Mouse (Mus musculus) heart, postnatal 14 days (tissue): ENCODE results near the gene Zbtb7b. TPM values are rescaled to one million over a fixed set of nuclear protein-coding genes. Genes with fewer than 3 reads are reported as not detected.

Experiments used
- DNase-seq, 2 experiments: peaks; one replicate each; pipeline ENCODE4 v3.0.0; 2021 to 2022
- intact Hi-C: fragments of 180-260 bp; cut with DNase I; formaldehyde crosslinking; loops from one replicate; pipeline ENCODE4 v1.15.1; 2025
- total RNA-seq, 2 experiments: library from RNA; stranded (reverse); gene quantifications; 2 replicates each; pipeline ENCODE4 v1.2.3; 2021

Zbtb7b gene
- total RNA-seq, 2 experiments from 2014 or later, result 18.4 to 27.3 TPM

GRCm38 (mm10) chr3:89419571-89419970 is 25.0 kb upstream of the Zbtb7b start:
- intact Hi-C loops, result no loop called here
- DNase-seq, result peak; percentile 61 to 67

- peak; percentile 82 to 83 for DNase-seq
- intact Hi-C loops, result no loop called here
Observed at GRCm38 (mm10) chr3:89418861-89419250, 24.3 kb upstream of the Zbtb7b start.

GRCm38 (mm10) chr3:89418170-89418860 is 23.7 kb upstream of the Zbtb7b start, which contains the start of the genes Cks1b and Shc1:
TSS of gene Cks1b (minus strand) at chr3:89418383.
TSS of gene Shc1 (plus strand) at chr3:89418443.
- intact Hi-C loops, result no loop called here
- peak; percentile 90 to 92 for DNase-seq

- DNase-seq, result no peak
- intact Hi-C loops, result no loop called here
Observed at GRCm38 (mm10) chr3:89417840-89418169, 23.2 kb upstream of the Zbtb7b start.

- intact Hi-C loops, result no loop called here
- no peak for DNase-seq
Observed at GRCm38 (mm10) chr3:89417131-89417530, 22.6 kb upstream of the Zbtb7b start.

GRCm38 (mm10) chr3:89416158-89416557 is 21.6 kb upstream of the Zbtb7b start:
- DNase-seq, result no peak
- intact Hi-C loops, result no loop called here

- peak; percentile 97 to 99 for DNase-seq
- intact Hi-C loops, result loop anchor here (2.0 kb wide), 1 partner anchor 15 kb away; no protein-coding TSS in a partner anchor
Observed at GRCm38 (mm10) chr3:89411490-89412393, 17.2 kb upstream of the Zbtb7b start, which contains the start of gene Flad1. TSS of gene Flad1 (minus strand) at chr3:89411870.

GRCm38 (mm10) chr3:89410864-89411263 is 16.3 kb upstream of the Zbtb7b start:
- DNase-seq, result no peak
- intact Hi-C loops, result loop anchor here (2.0 kb wide), 1 partner anchor 14 kb away; no protein-coding TSS in a partner anchor

- no peak for DNase-seq
- intact Hi-C loops, result loop anchor here (2.0 kb wide), 1 partner anchor 13 kb away; no protein-coding TSS in a partner anchor
Observed at GRCm38 (mm10) chr3:89409701-89410100, 15.1 kb upstream of the Zbtb7b start.

GRCm38 (mm10) chr3:89408448-89408847 is 13.9 kb upstream of the Zbtb7b start:
- DNase-seq, result no peak
- intact Hi-C loops, result no loop called here

GRCm38 (mm10) chr3:89406887-89407286 is 12.3 kb upstream of the Zbtb7b start:
- no peak for DNase-seq
- intact Hi-C loops, result no loop called here

- no peak for DNase-seq
- intact Hi-C loops, result no loop called here
Observed at GRCm38 (mm10) chr3:89402693-89403092, 8.1 kb upstream of the Zbtb7b start, which contains the start of gene Lenep. TSS of gene Lenep (minus strand) at chr3:89402793.

GRCm38 (mm10) chr3:89401329-89401728 is 6.8 kb upstream of the Zbtb7b start:
- intact Hi-C loops, result no loop called here
- DNase-seq, result no peak

- intact Hi-C loops, result loop anchor here (2.0 to 5.0 kb wide), 3 partner anchors 14 to 91 kb away; partner anchors contain the start of gene Flad1
Observed at GRCm38 (mm10) chr3:89396654-89397005, 2.1 kb upstream of the Zbtb7b start.

GRCm38 (mm10) chr3:89395806-89396653 is 1.5 kb upstream of the Zbtb7b start:
- DNase-seq, result peak; percentile 70 to 79
- intact Hi-C loops, result loop anchor here (2.0 to 5.0 kb wide), 3 partner anchors 15 to 91 kb away; partner anchors contain the start of gene Flad1

More at GRCm38 (mm10) chr3:89396654-89397005, 2.1 kb upstream of the Zbtb7b start:
- DNase-seq, result no peak

GRCm38 (mm10) chr3:89395419-89395805 is 836 bp upstream of the Zbtb7b start:
- DNase-seq, result no peak
- intact Hi-C loops, result loop anchor here (5.0 kb wide), 1 partner anchor 92 kb away; no protein-coding TSS in a partner anchor

GRCm38 (mm10) chr3:89394894-89395256 is 299 bp upstream of the Zbtb7b start:
- intact Hi-C loops, result loop anchor here (5.0 kb wide), 1 partner anchor 92 kb away; no protein-coding TSS in a partner anchor
- peak; percentile 80 to 83 for DNase-seq

GRCm38 (mm10) chr3:89393605-89394004 is 971 bp downstream of the Zbtb7b start:
- intact Hi-C loops, result no loop called here

GRCm38 (mm10) chr3:89392871-89393311 is 1.7 kb downstream of the Zbtb7b start:
- peak; percentile 36 to 41 for DNase-seq
- intact Hi-C loops, result no loop called here

More at GRCm38 (mm10) chr3:89393605-89394004, 971 bp downstream of the Zbtb7b start:
- peak; percentile 98 to 99 for DNase-seq
